Mouse (Mus musculus) C2C12 (cell line): ENCODE measurements around the gene Kcnf1. TPM values are rescaled to one million over a fixed set of nuclear protein-coding genes. Genes with fewer than 3 reads are reported as not detected.

Experiments used
- H3K27me3 ChIP-seq: one replicate; pipeline ENCODE4 v1.6.1; 2011; ENCODE audit not compliant: control insufficient read depth, insufficient read depth, insufficient read length
- H3K36me3 ChIP-seq: one replicate; pipeline ENCODE4 v1.6.1; 2011; ENCODE audit not compliant: control insufficient read depth, insufficient read depth
- H3K4me3 ChIP-seq: one replicate; pipeline ENCODE4 v1.5.1; 2011; ENCODE audit warnings: mild to moderate bottlenecking, control low read depth; ENCODE audit not compliant: poor library complexity, insufficient read depth, severe bottlenecking
- H3K79me2 ChIP-seq: one replicate; pipeline ENCODE4 v1.6.1; 2011; ENCODE audit not compliant: control insufficient read depth, insufficient read depth
- H3K79me3 ChIP-seq: one replicate; pipeline ENCODE4 v1.6.1; 2011; ENCODE audit warnings: low read depth, control low read depth
- H3ac ChIP-seq: one replicate; pipeline ENCODE3; 2011; ENCODE audit warnings: low read depth; ENCODE audit not compliant: control insufficient read depth, insufficient read length
- CEBPB ChIP-seq: IDR thresholded peaks from one replicate; pipeline ENCODE4 v1.6.1; 2011; ENCODE audit warnings: low read depth, mild to moderate bottlenecking, control low read depth, moderate library complexity
- CTCF ChIP-seq: IDR thresholded peaks from one replicate; pipeline ENCODE4 v1.5.1; 2011; ENCODE audit not compliant: control insufficient read depth, insufficient read depth, insufficient read length
- FOSL1 ChIP-seq: IDR thresholded peaks from one replicate; pipeline ENCODE4 v1.8.0; 2011; ENCODE audit warnings: mild to moderate bottlenecking, low read length; ENCODE audit not compliant: poor library complexity, insufficient read depth, severe bottlenecking
- MAX ChIP-seq: IDR thresholded peaks from one replicate; pipeline ENCODE4 v1.6.1; 2011; ENCODE audit warnings: mild to moderate bottlenecking, control low read depth
- MYOD1 ChIP-seq: IDR thresholded peaks from one replicate; pipeline ENCODE4 v1.6.1; 2011; ENCODE audit warnings: low read depth; ENCODE audit not compliant: control insufficient read depth, insufficient read length
- MYOG ChIP-seq: IDR thresholded peaks from one replicate; pipeline ENCODE4 v1.6.1; 2011; ENCODE audit not compliant: control insufficient read depth, insufficient read length; ENCODE audit errors: extremely low read depth
- USF1 ChIP-seq: IDR thresholded peaks from one replicate; pipeline ENCODE4 v1.6.1; 2011; ENCODE audit warnings: low read depth, mild to moderate bottlenecking, control low read depth, moderate library complexity
- polyA plus RNA-seq: library from polyadenylated mRNA; unstranded; fragments of >200 nt; fragmentation: generic; extraction: Trizol; gene quantifications from one replicate; pipeline ENCODE4 v1.2.1, GENCODE M21; 2012; ENCODE audit warnings: missing spikeins

The Kcnf1 gene
- polyA plus RNA-seq, 1 experiment, result 7.8 TPM

DNA sequence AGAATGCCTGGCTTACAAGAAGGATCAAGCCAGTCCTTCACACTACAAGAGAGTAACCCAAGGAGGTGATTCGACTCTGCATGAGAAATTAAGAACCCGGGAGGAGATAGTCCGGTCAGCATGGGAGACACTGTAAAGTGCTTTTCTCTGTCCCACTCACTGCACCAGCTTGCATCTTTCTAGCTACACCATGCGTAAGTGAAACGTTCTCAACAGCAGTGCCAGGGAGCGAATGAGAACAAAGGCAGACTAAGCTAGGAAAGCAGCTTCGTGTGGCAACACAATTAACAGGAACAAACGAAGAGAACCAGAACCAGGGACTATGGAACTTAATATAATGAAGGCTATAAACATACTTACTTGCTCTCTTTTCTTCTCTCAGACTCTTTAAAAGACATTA is 41.7 kb upstream of the Kcnf1 start:
- Histone ChIP-seq H3K4me3 (no peak overlapping the region), H3K79me2 (no peaks in the 10 kb centered on the region), H3K27me3 (no peaks in the 10 kb centered on the region), H3K79me3 (no peaks in the 10 kb centered on the region), H3ac (no peak overlapping the region), H3K36me3 (no peaks in the 10 kb centered on the region)
- TF ChIP-seq CTCF (no peak), CEBPB (no peak), MYOD1 (no peak), MYOG (no peak), FOSL1 (no peak), USF1 (no peak), MAX (no peak)

DNA sequence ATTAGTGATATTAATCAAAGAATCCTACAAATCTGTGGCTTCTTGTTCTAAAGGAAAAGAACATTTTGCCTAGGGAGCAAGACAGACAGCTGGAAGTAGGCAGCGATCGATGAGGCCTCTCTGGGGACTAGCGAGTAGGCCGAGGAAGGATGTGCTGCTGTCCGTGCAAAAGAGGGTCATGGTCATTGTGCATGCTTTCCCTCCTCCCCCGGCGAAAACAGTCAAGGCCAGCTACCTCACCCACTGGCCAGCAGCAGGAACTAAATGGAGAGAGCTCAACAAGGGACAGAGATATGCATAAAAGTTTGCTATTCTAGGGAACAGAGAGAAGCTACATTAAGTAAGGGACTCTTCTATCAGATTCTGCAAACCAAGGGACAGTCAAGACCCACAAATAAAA is 39.1 kb upstream of the Kcnf1 start:
- Histone ChIP-seq H3K4me3 (no peak overlapping the region), H3K36me3 (no peaks in the 10 kb centered on the region), H3K79me3 (no peaks in the 10 kb centered on the region), H3K27me3 (no peaks in the 10 kb centered on the region), H3ac (no peak overlapping the region), H3K79me2 (no peaks in the 10 kb centered on the region)
- TF ChIP-seq CEBPB (no peak), CTCF (no peak), MAX (no peak), USF1 (no peak), FOSL1 (no peak), MYOD1 (no peak), MYOG (no peak)

DNA sequence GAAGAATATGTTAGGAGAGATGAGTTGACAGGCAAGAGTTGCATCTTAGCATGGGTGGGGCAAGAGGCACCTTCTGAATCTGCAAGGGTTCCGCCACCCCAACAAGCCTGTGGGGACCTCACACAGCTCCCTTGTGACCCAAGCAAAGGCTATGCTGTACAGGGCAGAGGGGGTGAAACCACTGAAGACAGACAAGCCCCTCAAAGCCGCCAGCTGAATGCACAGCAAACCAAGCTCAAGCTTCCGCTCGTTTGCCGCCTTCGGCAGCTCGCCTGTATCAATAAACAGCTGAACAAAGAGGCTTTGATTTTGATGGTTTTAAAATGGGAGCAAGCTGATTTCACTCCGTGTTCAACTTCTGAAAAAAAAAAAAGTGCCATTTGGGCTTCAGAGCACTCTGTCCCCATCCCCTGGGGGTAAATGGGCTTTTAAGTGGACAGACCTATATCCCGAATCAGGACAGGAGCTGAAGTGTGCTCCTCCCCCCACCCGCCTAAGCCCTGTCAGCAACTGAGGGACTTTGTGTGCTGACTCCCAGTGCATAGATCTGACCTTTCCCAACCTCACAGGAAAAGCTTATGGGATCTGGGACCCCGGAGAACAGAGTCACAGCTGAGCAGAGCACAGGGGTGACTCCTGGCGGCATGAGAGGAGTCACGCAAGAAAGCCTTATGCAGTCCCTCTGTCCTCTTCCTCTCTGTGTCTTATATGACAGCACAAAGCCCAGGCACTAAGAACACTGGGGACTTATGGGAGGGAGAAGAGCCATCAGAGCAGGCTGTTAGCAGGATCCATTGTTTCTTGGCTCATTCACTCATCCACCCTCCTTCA is 26.0 kb upstream of the Kcnf1 start:
- Histone ChIP-seq H3ac (no peak overlapping the region), H3K79me2 (no peaks in the 10 kb centered on the region), H3K4me3 (no peak overlapping the region), H3K36me3 (no peaks in the 10 kb centered on the region), H3K79me3 (no peaks in the 10 kb centered on the region), H3K27me3 (no peaks in the 10 kb centered on the region)
- TF ChIP-seq FOSL1 (no peak), MYOG (no peak), USF1 (no peak), MAX (no peak), CTCF (no peak), MYOD1 (no peak), CEBPB (no peak)

DNA sequence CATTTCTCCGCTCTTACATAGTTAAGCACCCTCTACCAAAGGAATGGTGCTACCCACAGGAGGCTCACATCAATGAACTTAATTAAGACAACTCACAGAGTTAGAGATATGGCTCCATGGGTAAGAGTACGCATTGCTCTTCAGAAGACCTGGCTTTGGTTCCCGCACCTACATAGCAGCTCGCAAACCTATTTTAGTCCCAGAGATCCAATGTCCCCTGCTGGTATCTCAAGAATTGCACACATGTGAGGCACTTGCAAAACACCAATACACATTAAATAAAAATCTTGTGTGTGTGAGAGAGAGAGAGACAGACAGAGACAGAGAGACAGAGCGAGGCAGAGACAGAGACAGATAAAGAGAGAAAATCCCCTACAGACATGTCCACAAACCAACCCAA is 21.9 kb upstream of the Kcnf1 start:
- H3ac ChIP-seq, result no peak overlapping the region
- no peaks in the 10 kb centered on the region for H3K79me2 ChIP-seq
- no peak overlapping the region for H3K4me3 ChIP-seq
- no peaks in the 10 kb centered on the region for H3K79me3 ChIP-seq
- TF ChIP-seq CEBPB (no peak), USF1 (no peak), FOSL1 (no peak), CTCF (no peak), MAX (no peak), MYOD1 (no peak), MYOG (no peak)
- H3K36me3 ChIP-seq, result no peaks in the 10 kb centered on the region
- H3K27me3 ChIP-seq, result no peaks in the 10 kb centered on the region

DNA sequence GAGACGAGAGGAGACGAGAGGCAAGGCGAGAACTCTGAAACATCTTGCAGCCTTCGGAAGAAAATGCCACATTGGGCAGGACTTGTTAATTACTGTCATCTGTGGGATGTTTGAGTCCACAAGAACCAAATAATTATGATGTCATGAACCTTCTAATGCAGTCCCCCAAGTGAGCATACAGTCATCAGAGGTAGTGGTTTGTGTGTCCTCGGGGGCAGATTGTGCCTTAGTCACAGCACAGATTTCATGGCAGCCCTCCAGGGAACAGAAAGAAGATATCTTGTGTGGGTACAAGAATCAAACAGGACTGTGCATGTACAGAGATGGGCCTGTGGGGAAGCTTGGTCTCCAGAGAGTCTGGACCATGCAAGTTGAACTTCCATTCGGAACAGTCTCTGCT is 17.5 kb upstream of the Kcnf1 start:
- Histone ChIP-seq H3ac (no peak overlapping the region), H3K36me3 (no peaks in the 10 kb centered on the region), H3K4me3 (no peak overlapping the region), H3K27me3 (no peaks in the 10 kb centered on the region), H3K79me2 (no peaks in the 10 kb centered on the region), H3K79me3 (no peaks in the 10 kb centered on the region)
- TF ChIP-seq MAX, result no peak
- TF ChIP-seq CEBPB, result no peak
- no peak for TF ChIP-seq USF1
- no peak for TF ChIP-seq MYOD1
- TF ChIP-seq FOSL1, result no peak
- no peak for TF ChIP-seq MYOG
- no peak for TF ChIP-seq CTCF

DNA sequence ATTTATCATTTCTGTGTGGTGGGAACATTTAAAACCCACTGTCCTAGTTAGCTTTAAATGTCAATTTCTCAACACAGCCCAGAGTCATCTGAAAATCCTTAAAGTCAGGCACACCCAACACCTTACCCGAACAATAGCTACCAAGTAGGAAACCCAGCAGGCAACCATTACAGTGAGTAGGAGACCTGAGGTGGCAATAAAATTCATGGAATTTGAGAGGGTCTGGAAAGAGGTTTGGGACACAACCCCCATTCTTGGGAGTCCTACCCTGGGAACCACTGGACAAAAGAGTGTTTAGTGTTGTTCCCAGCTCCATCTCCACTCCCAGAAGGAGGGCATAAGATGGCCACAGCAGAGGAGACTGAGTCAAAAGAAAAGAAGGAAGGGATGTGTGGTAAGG is 16.6 kb upstream of the Kcnf1 start:
- TF ChIP-seq CEBPB, result no peak
- TF ChIP-seq MYOG, result no peak
- TF ChIP-seq FOSL1, result no peak
- TF ChIP-seq CTCF, result no peak
- no peak for TF ChIP-seq MYOD1
- no peak for TF ChIP-seq MAX
- no peak for TF ChIP-seq USF1
- H3K79me2 ChIP-seq, result no peaks in the 10 kb centered on the region
- H3K36me3 ChIP-seq, result no peaks in the 10 kb centered on the region
- no peak overlapping the region for H3K4me3 ChIP-seq
- H3ac ChIP-seq, result no peak overlapping the region
- H3K27me3 ChIP-seq, result no peaks in the 10 kb centered on the region
- H3K79me3 ChIP-seq, result no peaks in the 10 kb centered on the region
